Mouse (Mus musculus): ENCODE measurements around the gene Oat. TPM values are rescaled to one million over a fixed set of nuclear protein-coding genes. Genes with fewer than 3 reads are reported as not detected.
A peak's percentile ranks its signal among the peaks of the same experiment; 100 is the strongest.

The Oat gene
- total RNA-seq, 2 experiments from 2014 or later, result 193 to 236 TPM

GRCm38 (mm10) chr7:132554091-132554490, 22.1 kb downstream of the Oat start:
- no peak for ATAC-seq (replicated peaks; ENCODE audit: low FRiP score, low TSS enrichment, poor library complexity, severe bottlenecking)

GRCm38 (mm10) chr7:132551351-132552126, 24.7 kb downstream of the Oat start:
- peak; percentile 91 for ATAC-seq (replicated peaks; ENCODE audit: low FRiP score, low TSS enrichment, poor library complexity, severe bottlenecking)

DNA sequence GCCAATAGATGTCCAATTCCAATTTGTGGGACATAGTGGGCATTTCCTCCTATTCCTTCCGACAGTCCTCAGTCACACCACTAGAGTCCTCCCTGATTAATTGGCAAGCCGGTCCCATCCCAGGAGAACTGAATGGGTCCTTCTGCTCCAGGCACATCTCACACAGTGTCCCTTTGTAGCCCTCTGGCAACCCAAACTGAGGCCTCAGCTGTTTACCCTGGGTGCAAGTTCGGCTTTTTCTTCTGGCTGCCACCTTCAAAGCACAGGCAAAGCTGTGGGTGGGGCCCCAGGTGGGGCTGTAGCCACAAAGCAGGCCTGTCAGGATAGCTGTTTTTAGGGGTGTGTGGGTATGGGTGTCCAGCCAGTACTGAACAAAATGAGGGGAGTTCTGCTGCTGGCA, 29.1 kb downstream of the Oat start:
- ATAC-seq (replicated peaks; ENCODE audit: low FRiP score, low TSS enrichment, poor library complexity, severe bottlenecking), result no peak

DNA sequence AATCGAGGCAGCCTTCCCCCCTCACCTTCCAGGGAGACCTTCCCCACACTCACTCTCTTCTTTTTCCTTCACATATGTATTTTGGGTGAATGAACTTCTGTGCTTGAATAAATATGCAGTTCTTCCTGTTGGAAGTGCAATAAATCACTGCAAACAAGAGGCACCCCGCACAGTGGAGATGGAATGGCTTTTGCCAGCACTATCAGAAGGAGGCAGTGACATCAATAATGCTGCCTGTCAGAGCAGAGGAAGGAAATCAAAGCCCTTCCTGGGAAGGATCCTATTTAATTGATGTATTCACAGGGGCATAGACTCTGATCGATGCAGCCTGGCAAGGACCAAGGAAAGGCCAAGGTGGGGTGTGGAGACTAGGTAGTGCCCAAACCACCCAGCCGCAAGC, 33.8 kb downstream of the Oat start:
- ATAC-seq (replicated peaks; ENCODE audit: low FRiP score, low TSS enrichment, poor library complexity, severe bottlenecking), result no peak

DNA sequence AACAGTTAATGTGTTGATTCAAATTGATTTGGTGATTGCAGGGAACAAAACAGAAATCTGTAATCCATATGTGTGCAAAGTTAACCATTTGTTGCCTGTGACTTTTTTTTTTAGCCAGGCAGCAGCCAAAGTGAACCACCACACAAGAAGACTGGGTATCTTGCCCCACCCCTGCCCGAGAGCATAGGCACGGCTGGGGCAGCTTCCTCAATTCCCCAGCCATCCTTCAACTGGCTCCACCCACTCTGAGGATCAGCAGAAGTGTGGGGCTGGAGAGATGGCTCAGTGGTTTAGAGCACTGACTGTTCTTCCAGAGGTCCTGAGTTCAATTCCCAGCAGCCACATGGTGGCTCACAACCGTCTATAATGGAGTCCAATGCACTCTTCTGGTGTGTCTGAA, 34.6 kb downstream of the Oat start:
- ATAC-seq (replicated peaks; ENCODE audit: low FRiP score, low TSS enrichment, poor library complexity, severe bottlenecking), result no peak

GRCm38 (mm10) chr7:132540597-132540996, 35.6 kb downstream of the Oat start:
- no peak for ATAC-seq (replicated peaks; ENCODE audit: low FRiP score, low TSS enrichment, poor library complexity, severe bottlenecking)

- no peak for ATAC-seq (replicated peaks; ENCODE audit: low FRiP score, low TSS enrichment, poor library complexity, severe bottlenecking)
Measured at GRCm38 (mm10) chr7:132529206-132529605, 47.0 kb downstream of the Oat start.

- ATAC-seq (replicated peaks; ENCODE audit: low FRiP score, low TSS enrichment, poor library complexity, severe bottlenecking), result no peak
Measured at GRCm38 (mm10) chr7:132513419-132513982, 62.7 kb downstream of the Oat start.

DNA sequence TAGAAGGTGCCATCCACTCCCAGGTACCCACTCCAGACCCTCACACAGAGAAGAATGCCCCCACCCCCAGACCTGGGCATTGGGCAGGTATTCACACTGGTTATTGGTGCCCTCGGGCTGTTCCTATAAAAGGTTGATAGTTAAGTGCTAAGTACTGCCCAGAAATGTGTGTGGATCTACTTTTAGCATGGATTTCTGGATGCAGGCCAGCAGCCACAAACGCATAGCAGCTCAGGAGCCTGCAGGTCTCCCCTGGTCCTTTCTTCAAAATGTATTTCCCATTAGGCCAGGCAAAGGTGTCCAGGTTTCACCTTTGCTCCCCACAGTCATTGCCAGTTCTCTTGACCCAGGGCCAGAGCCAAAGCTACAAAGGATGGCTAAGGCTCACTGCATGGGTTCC, 67.1 kb downstream of the Oat start:
- no peak for ATAC-seq (replicated peaks; ENCODE audit: low FRiP score, low TSS enrichment, poor library complexity, severe bottlenecking)

Other genes with a start within 250 kb of the Oat start
- gene Nkx1-2, start 23.2 kb upstream of the Oat start, total RNA-seq (2014; fragmentation: Nextera tagmentation), result not detected in 2 replicates
- gene Nkx1-2, start 23.2 kb upstream of the Oat start, total RNA-seq (2017), result 0.38 TPM in 1 of 2 replicates, not detected in the other
- gene Lhpp, start 34.2 kb upstream of the Oat start, total RNA-seq (2014; fragmentation: Nextera tagmentation), result 15.0 and 18.9 TPM in 2 replicates
- gene Lhpp, start 34.2 kb upstream of the Oat start, total RNA-seq (2017), result 12.3 and 19.4 TPM in 2 replicates
- 47.0 and 61.6 TPM in 2 replicates for gene Fam53b, start 237.5 kb upstream of the Oat start, total RNA-seq (2014; fragmentation: Nextera tagmentation)
- gene Fam53b, start 237.5 kb upstream of the Oat start, total RNA-seq (2017), result 11.5 and 21.2 TPM in 2 replicates